Mouse (Mus musculus) cerebellum, postnatal 36 days (tissue): ENCODE measurements at regions not wholly inside any gene's neighbourhood (a gene's known extent, or its start where the extent isn't known, plus 50 kb on each side); places are given as distances from the start of the nearest gene placed in this dataset.

Experiments used
- DNase-seq, 2 experiments: peaks; one replicate each; pipeline ENCODE4 v3.0.0; 2021 to 2022; ENCODE audit warnings: mixed read lengths in 2 of 2

GRCm38 (mm10) chr10:8667244-8667643, 148.6 kb upstream of the Ust start:
- DNase-seq, result no peak

GRCm38 (mm10) chr10:8658934-8659294, 140.3 kb upstream of the Ust start:
- DNase-seq, result no peak

GRCm38 (mm10) chr10:8658024-8658933, 139.7 kb upstream of the Ust start:
- DNase-seq, result no peak

- DNase-seq, result no peak
Measured at GRCm38 (mm10) chr10:8657176-8658023, 138.8 kb upstream of the Ust start.

- no peak for DNase-seq
Measured at GRCm38 (mm10) chr10:8653651-8654050, 135.0 kb upstream of the Ust start.

- DNase-seq, result no peak
Measured at GRCm38 (mm10) chr10:8642266-8642665, 123.6 kb upstream of the Ust start.

GRCm38 (mm10) chr10:8624229-8624911, 105.7 kb upstream of the Ust start:
- no peak for DNase-seq

- no peak for DNase-seq
Measured at GRCm38 (mm10) chr10:8618676-8619075, 100.1 kb upstream of the Ust start.

- no peak for DNase-seq
Measured at GRCm38 (mm10) chr10:8615452-8616025, 96.9 kb upstream of the Ust start.

- no peak for DNase-seq
Measured at GRCm38 (mm10) chr10:8589871-8590533, 71.4 kb upstream of the Ust start.

GRCm38 (mm10) chr10:8589106-8589505, 70.5 kb upstream of the Ust start:
- no peak for DNase-seq

GRCm38 (mm10) chr10:8584389-8584908, 65.8 kb upstream of the Ust start:
- no peak for DNase-seq

- DNase-seq, result no peak
Measured at GRCm38 (mm10) chr10:8583552-8584388, 65.1 kb upstream of the Ust start.

GRCm38 (mm10) chr10:8580298-8580697, 61.7 kb upstream of the Ust start:
- DNase-seq, result no peak

GRCm38 (mm10) chr10:8577642-8578356, 59.2 kb upstream of the Ust start:
- DNase-seq, result peak in 1 of 2 experiments; percentile 2
